In the genomic region with DNA sequence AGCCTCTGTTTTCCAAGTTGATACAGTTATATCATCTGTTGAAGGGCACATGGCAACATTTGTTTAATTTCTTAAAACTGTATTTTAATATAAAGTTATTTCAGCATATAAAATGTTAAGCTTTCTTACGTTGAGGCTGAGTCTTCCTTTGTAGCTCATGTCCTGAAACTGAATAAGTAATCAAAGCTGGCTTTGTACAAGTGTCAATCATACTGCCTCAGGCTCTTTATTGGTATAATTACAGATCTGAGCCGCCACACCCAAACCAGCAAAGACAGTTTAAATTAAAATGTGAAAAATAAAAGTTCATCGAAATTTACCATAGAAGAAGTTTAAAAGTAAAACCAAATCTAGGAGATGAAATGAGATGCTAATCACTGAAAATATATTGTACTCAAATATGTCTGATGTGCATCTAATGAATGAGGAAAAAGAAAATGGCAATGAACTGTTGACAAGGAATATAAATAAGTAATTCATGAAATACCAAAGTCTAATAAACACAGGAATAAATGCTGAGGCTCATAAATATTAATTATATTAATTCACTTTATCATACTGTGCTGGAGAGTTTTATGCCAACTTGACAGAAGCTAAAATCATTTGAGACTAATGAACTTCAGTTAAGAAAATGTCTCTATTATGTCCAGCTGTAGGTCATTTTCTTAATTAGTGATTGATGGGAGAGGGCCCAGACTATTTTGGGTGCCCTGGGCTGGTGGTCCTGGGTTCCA, we compare ENCODE assay signal across 27 mouse cellular contexts.
"Had no signal": no experiment of that assay in that cellular context is flagged by ENCODE, and none has a peak within 500 bp of the region (broad histone marks: within the 10 kb centered on the region; RNA-seq: fewer than 3 reads in every experiment).

No protein-coding gene starts in this region.

- H3K9ac ChIP-seq: heart, embryonic 12.5 days; hindbrain, embryonic 12.5 days; hindbrain, embryonic 14.5 days; intestine, embryonic 15.5 days; kidney, embryonic 15.5 days; limb, embryonic 13.5 days; limb, embryonic 15.5 days; liver, embryonic 12.5 days; liver, embryonic 14.5 days had no signal

- ATAC-seq: hindbrain, embryonic 16.5 days; inflammation-experienced regulatory T-cells, adult 6 months; intestine, embryonic 15.5 days; intestine, postnatal 0 days; liver, embryonic 12.5 days had no signal

- H3K4me3 ChIP-seq: gastrocnemius, adult 2 months; heart, embryonic 10.5 days; heart, embryonic 12.5 days; hindbrain, embryonic 12.5 days; intestine, embryonic 15.5 days; kidney, embryonic 15.5 days; limb, embryonic 13.5 days; limb, embryonic 15.5 days; liver, embryonic 12.5 days had no signal

- H3K4me1 ChIP-seq: heart, embryonic 10.5 days; heart, embryonic 12.5 days; hindbrain, embryonic 12.5 days; intestine, embryonic 15.5 days; kidney, embryonic 15.5 days; limb, embryonic 13.5 days; limb, embryonic 15.5 days; liver, embryonic 12.5 days had no signal

- DNase-seq: gastrocnemius, adult 2 months; gastrocnemius, postnatal 10 days; gastrocnemius, postnatal 25 days; heart, adult 18-20 months; heart, postnatal 10 days; heart, postnatal 4 days; kidney, adult 18-20 months; kidney, adult 9 months; kidney, postnatal 14 days; kidney, postnatal 36 days; layer of hippocampus, postnatal 36 days; left cerebral cortex, postnatal 4 days; lung, adult 18-20 months had no signal

- H3K27me3 ChIP-seq: heart, embryonic 12.5 days; hindbrain, embryonic 12.5 days; intestine, embryonic 15.5 days; kidney, embryonic 15.5 days; limb, embryonic 13.5 days; limb, embryonic 15.5 days; liver, embryonic 12.5 days had no signal

- H3K9me3 ChIP-seq: heart, embryonic 10.5 days; heart, embryonic 12.5 days; hindbrain, embryonic 12.5 days; intestine, embryonic 15.5 days; kidney, embryonic 15.5 days; limb, embryonic 13.5 days; limb, embryonic 15.5 days; liver, embryonic 12.5 days had no signal

- H3K27ac ChIP-seq: gastrocnemius, adult 2 months; heart, embryonic 10.5 days; hindbrain, embryonic 12.5 days; hindbrain, embryonic 14.5 days; intestine, embryonic 15.5 days; kidney, embryonic 15.5 days; kidney, postnatal 0 days; limb, embryonic 13.5 days; limb, embryonic 15.5 days; liver, embryonic 12.5 days; liver, embryonic 14.5 days had no signal

- H3K36me3 ChIP-seq: heart, embryonic 10.5 days; heart, embryonic 12.5 days; hindbrain, embryonic 12.5 days; intestine, embryonic 15.5 days; kidney, embryonic 15.5 days; limb, embryonic 13.5 days; limb, embryonic 15.5 days; liver, embryonic 12.5 days had no signal

- H3K4me2 ChIP-seq: heart, embryonic 12.5 days; hindbrain, embryonic 12.5 days; hindbrain, embryonic 14.5 days; intestine, embryonic 15.5 days; kidney, embryonic 15.5 days; limb, embryonic 13.5 days; limb, embryonic 15.5 days; liver, embryonic 12.5 days had no signal
